Comparison of ENCODE assay signal across 8 mouse cellular contexts in genomic region chr13:33074029-33074428, GRCm38 (mm10). TPM values are rescaled to one million over a fixed set of nuclear protein-coding genes. Genes with fewer than 3 reads are reported as not detected.
DNase-seq lines count a peak whose midpoint lies in the region; ATAC-seq and TF ChIP-seq lines count a peak whose summit lies in the region.

No protein-coding gene starts in this region.

- H3K9me3 ChIP-seq in heart, embryonic 10.5 days = no peaks in the 10 kb centered on the region
- H3K9me3 ChIP-seq in ES-Bruce4 (replicated peaks; ENCODE audit: control insufficient read depth, insufficient read depth, low read length, poor library complexity, severe bottlenecking) = no peaks in the 10 kb centered on the region

- TF ChIP-seq POLR2A in ES-Bruce4 (IDR thresholded peaks at IDR 0.05; ENCODE audit: insufficient read depth, low read length) = no peak
- TF ChIP-seq POLR2A in kidney, adult 2 months (IDR thresholded peaks at IDR 0.05; ENCODE audit: low read depth, low read length) = no peak

- H3K4me3 ChIP-seq in heart, embryonic 10.5 days = no peak overlapping the region
- no peak overlapping the region for H3K4me3 ChIP-seq in ES-Bruce4 (ENCODE audit: low read depth, low read length)
- H3K4me3 ChIP-seq in kidney, adult 2 months (ENCODE audit: insufficient read depth, low read depth, low read length) = no peak overlapping the region

- no peak overlapping the region for H3K9ac ChIP-seq in ES-Bruce4 (ENCODE audit: low read depth, poor library complexity, severe bottlenecking)

- peak; percentile 26 for DNase-seq in heart, adult 8-10 months (ENCODE audit: low spot score)
- no peak for DNase-seq in heart, embryonic 10.5 days (ENCODE audit: low spot score)
- DNase-seq in kidney, adult 2 months = peak; percentile 61
- DNase-seq in lung, postnatal 25 days (ENCODE audit: low spot score) = peak; percentile 73
- DNase-seq in thymus, postnatal 25 days = peak; percentile 36

- H3K36me3 ChIP-seq in heart, embryonic 10.5 days = no peaks in the 10 kb centered on the region
- no peaks in the 10 kb centered on the region for H3K36me3 ChIP-seq in ES-Bruce4 (ENCODE audit: control insufficient read depth, insufficient read depth, low read length, poor library complexity, severe bottlenecking)
- no peaks in the 10 kb centered on the region for H3K36me3 ChIP-seq in kidney, adult 2 months (ENCODE audit: control insufficient read depth, insufficient read depth, low read length)

- peak; percentile 59 for TF ChIP-seq CTCF in ES-Bruce4 (IDR thresholded peaks at IDR 0.05; ENCODE audit: low read depth, low read length)
- TF ChIP-seq CTCF in kidney, adult 2 months (conservative IDR thresholded peaks at IDR 0.05; ENCODE audit: insufficient read depth, insufficient read length, low read depth, low read length) = peak; percentile 78

- no peak overlapping the region for H3K27ac ChIP-seq in heart, embryonic 10.5 days
- H3K27ac ChIP-seq in ES-Bruce4 (ENCODE audit: insufficient read depth, low read length) = no peak overlapping the region
- no peak overlapping the region for H3K27ac ChIP-seq in kidney, adult 2 months (ENCODE audit: insufficient read depth, low read depth, low read length)

- no peaks in the 10 kb centered on the region for H3K27me3 ChIP-seq in heart, embryonic 10.5 days (ENCODE audit: insufficient read depth, poor library complexity, severe bottlenecking)
- no peaks in the 10 kb centered on the region for H3K27me3 ChIP-seq in ES-Bruce4 (ENCODE audit: control insufficient read depth, insufficient read depth, low read length, poor library complexity, severe bottlenecking)
- no peaks in the 10 kb centered on the region for H3K27me3 ChIP-seq in kidney, adult 2 months (replicated peaks; ENCODE audit: control insufficient read depth, insufficient read depth, low read length)

- peak; percentile 75 for ATAC-seq in common myeloid progenitor, adult 5-6 weeks (replicated peaks; ENCODE audit: low read depth, poor library complexity, severe bottlenecking)
- ATAC-seq in monocyte, adult 5-6 weeks (replicated peaks; ENCODE audit: insufficient number of reproducible peaks, low FRiP score, low TSS enrichment, poor library complexity, severe bottlenecking) = no peak

- H3K4me1 ChIP-seq in heart, embryonic 10.5 days = no peaks in the 10 kb centered on the region
- H3K4me1 ChIP-seq in ES-Bruce4 (ENCODE audit: control insufficient read depth, insufficient read depth, low read length) = no peaks in the 10 kb centered on the region
- no peaks in the 10 kb centered on the region for H3K4me1 ChIP-seq in kidney, adult 2 months (ENCODE audit: control insufficient read depth, insufficient read depth, low read length)

- TF ChIP-seq EP300 in ES-Bruce4 (IDR thresholded peaks at IDR 0.05; ENCODE audit: insufficient read depth, low read depth, low read length) = no peak

RNA-seq across cellular contexts. Expression of gene Serpinb1b, which starts 4.3 kb away (rescaled TPM):
- total RNA-seq in heart, adult 8-10 months (2022) = not detected
- not detected in 2 replicates for polyA plus RNA-seq in heart, embryonic 10.5 days (2016; fragmentation: Nextera tagmentation; extraction: Ambion mirVana)
- polyA plus RNA-seq in ES-Bruce4 (2011; ENCODE audit: insufficient read depth, insufficient read length, low read depth, missing spikeins) = not detected in 2 replicates
- not detected in 2 replicates for total RNA-seq in common myeloid progenitor, adult 5-6 weeks (2017)
- not detected in 2 replicates for polyA plus RNA-seq in kidney, adult 2 months (2012; rRNA removed)
- total RNA-seq in monocyte, adult 5-6 weeks (2017) = 0.19 to 2.9 TPM in 2 of 3 replicates, not detected in the other

RNA-seq across cellular contexts. Expression of gene Serpinb9b, which starts 46.8 kb away (rescaled TPM):
- total RNA-seq in heart, adult 8-10 months (2022) = under 1 TPM in 3 of 4 experiments, not detected in 1; 0.16 to 0.22 (median 0.17) TPM
- 0.92 and 1.0 TPM in 2 replicates for polyA plus RNA-seq in heart, embryonic 10.5 days (2016; fragmentation: Nextera tagmentation; extraction: Ambion mirVana)
- polyA plus RNA-seq in ES-Bruce4 (2011; ENCODE audit: insufficient read depth, insufficient read length, low read depth, missing spikeins) = 6.5 and 7.6 TPM in 2 replicates
- total RNA-seq in common myeloid progenitor, adult 5-6 weeks (2017) = not detected in 2 replicates
- polyA plus RNA-seq in kidney, adult 2 months (2012; rRNA removed) = 0.03 and 0.08 TPM in 2 replicates
- 34.6 to 61.0 TPM (median 35.2 TPM) in 3 replicates for total RNA-seq in monocyte, adult 5-6 weeks (2017)

Comparison
In these comparisons a context has a peak if more than half of its experiments do, and no peak if none do; other contexts are left out.
1. RNA of gene Serpinb9b, which starts 46.8 kb away (total RNA-seq): 34.6 to 61.0 TPM in monocyte, adult 5-6 weeks; 0.16 to 0.22 TPM in heart, adult 8-10 months and not detected in common myeloid progenitor, adult 5-6 weeks; every median in the first group is over 10 times any median in the second.